Mouse (Mus musculus): ENCODE data around the gene Kit. TPM values are rescaled to one million over a fixed set of nuclear protein-coding genes. Genes with fewer than 3 reads are reported as not detected.

The Kit gene
- total RNA-seq, 2 experiments from 2014 or later = 120 to 178 TPM

DNA sequence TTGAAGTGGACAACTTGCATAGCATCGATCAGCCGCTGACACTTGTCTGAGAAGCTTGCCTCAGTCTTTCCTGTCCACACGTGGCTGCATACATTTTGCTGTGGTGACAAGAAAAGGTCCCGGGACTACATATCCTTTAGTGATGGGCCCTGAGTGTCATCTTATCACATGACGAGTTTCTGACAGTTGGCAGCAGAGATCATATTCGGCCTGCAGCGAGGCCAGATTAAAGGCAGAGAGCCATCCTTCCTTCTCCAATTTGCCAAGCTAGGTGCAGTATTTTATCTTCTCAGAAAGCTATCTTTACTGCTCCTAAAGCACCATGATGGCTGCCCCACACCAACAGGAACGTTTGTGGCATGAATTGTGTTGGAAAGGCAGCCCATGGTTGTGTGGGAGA is 127.4 kb downstream of the Kit start:
- no peak for ATAC-seq (replicated peaks; ENCODE audit: poor library complexity, severe bottlenecking)

DNA sequence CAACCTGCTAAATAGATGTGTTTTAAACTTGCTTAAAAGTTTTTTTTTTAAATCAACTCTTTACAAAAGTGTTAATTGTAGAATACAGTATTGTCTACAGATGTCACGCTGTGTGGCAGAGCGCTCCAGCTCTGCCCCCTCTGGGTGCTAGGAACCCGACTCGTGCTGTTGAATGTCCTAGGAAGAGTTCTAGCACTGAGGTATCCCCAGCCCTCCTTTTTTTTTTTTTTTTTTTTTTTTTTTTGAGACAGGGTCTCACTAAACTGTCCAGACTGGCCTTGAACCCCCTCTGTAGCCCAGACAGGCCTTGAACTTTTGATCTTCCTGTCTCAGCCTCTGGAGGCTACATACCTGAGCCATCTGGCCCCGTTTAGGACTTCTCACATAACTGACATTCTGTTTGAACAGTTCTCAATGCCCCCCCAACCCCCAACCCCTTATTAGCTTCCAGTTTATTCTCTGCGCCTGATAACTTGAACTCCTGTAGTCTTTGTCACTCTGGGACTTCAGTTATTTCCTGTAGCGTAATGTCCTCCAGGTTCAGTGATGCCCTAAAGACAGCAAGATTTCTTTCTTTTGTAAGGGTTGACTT is 130.0 kb downstream of the Kit start:
- no peak for ATAC-seq (replicated peaks; ENCODE audit: poor library complexity, severe bottlenecking)

DNA sequence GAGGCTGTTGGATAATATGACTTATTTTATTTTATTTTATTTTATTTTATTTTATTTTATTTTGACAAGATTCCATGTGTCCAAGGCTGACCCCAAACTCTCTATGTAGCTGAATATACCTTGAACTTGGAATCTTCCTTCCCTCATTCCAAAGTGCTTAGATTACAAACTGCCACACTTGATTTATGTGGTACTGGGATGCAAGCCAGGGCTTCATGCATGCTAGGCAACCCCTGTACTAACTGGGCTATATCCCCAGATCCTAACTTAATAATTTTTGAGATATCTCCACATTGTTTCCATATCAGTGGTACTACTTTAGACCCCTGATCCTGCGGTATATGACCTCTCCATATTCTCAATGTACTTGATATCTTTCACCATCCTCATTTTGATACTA is 130.7 kb downstream of the Kit start:
- no peak for ATAC-seq (replicated peaks; ENCODE audit: poor library complexity, severe bottlenecking)
